Mouse (Mus musculus): ENCODE data around the gene Babam2.

Gene Babam2

GRCm38 (mm10) chr5:32080490-32081219 is 383.2 kb downstream of the Babam2 start:
- no peak for DNase-seq (ENCODE audit: low spot score in 2 of 2)

- peak in 1 of 2 experiments; percentile 73 for DNase-seq (ENCODE audit: low spot score in 2 of 2)
These were observed 386.9 kb downstream of the Babam2 start for GRCm38 (mm10) chr5:32084401-32084804.

GRCm38 (mm10) chr5:32085566-32085965 is 388.1 kb downstream of the Babam2 start:
- no peak for DNase-seq (ENCODE audit: low spot score in 2 of 2)

GRCm38 (mm10) chr5:32085971-32086370 is 388.5 kb downstream of the Babam2 start:
- DNase-seq (ENCODE audit: low spot score in 2 of 2) = no peak

GRCm38 (mm10) chr5:32086526-32087090 is 389.1 kb downstream of the Babam2 start:
- no peak for DNase-seq (ENCODE audit: low spot score in 2 of 2)

- peak in 1 of 2 experiments; percentile 42 for DNase-seq (ENCODE audit: low spot score in 2 of 2)
These were observed 392.0 kb downstream of the Babam2 start for GRCm38 (mm10) chr5:32089481-32089880.

GRCm38 (mm10) chr5:32092281-32092680 is 394.8 kb downstream of the Babam2 start:
- DNase-seq (ENCODE audit: low spot score in 2 of 2) = no peak

- no peak for DNase-seq (ENCODE audit: low spot score in 2 of 2)
These were observed 401.2 kb downstream of the Babam2 start for GRCm38 (mm10) chr5:32098691-32099090.

GRCm38 (mm10) chr5:32102484-32102883 is 405.0 kb downstream of the Babam2 start:
- peak in 1 of 2 experiments; percentile 66 for DNase-seq (ENCODE audit: low spot score in 2 of 2)

- peak in 1 of 2 experiments; percentile 68 for DNase-seq (ENCODE audit: low spot score in 2 of 2)
These were observed 405.5 kb downstream of the Babam2 start for GRCm38 (mm10) chr5:32102971-32103431.

- DNase-seq (ENCODE audit: low spot score in 2 of 2) = no peak
These were observed 406.1 kb downstream of the Babam2 start for GRCm38 (mm10) chr5:32103545-32103944.

GRCm38 (mm10) chr5:32104119-32104990 is 406.9 kb downstream of the Babam2 start:
- no peak for DNase-seq (ENCODE audit: low spot score in 2 of 2)

GRCm38 (mm10) chr5:32106473-32107140 is 409.1 kb downstream of the Babam2 start:
- DNase-seq (ENCODE audit: low spot score in 2 of 2) = no peak

- DNase-seq (ENCODE audit: low spot score in 2 of 2) = no peak
These were observed 413.2 kb downstream of the Babam2 start for GRCm38 (mm10) chr5:32110651-32111050.

- DNase-seq (ENCODE audit: low spot score in 2 of 2) = no peak
These were observed 414.9 kb downstream of the Babam2 start for GRCm38 (mm10) chr5:32112206-32112916.

GRCm38 (mm10) chr5:32120901-32121376 is 423.5 kb downstream of the Babam2 start:
- peak in 1 of 2 experiments; percentile 64 for DNase-seq (ENCODE audit: low spot score in 2 of 2)

GRCm38 (mm10) chr5:32121936-32122335 is 424.5 kb downstream of the Babam2 start:
- DNase-seq (ENCODE audit: low spot score in 2 of 2) = peak; percentile 80 to 82

GRCm38 (mm10) chr5:32122363-32122762 is 424.9 kb downstream of the Babam2 start:
- no peak for DNase-seq (ENCODE audit: low spot score in 2 of 2)

- no peak for DNase-seq (ENCODE audit: low spot score in 2 of 2)
These were observed 427.5 kb downstream of the Babam2 start for GRCm38 (mm10) chr5:32124957-32125356.

- DNase-seq (ENCODE audit: low spot score in 2 of 2) = no peak
These were observed 429.7 kb downstream of the Babam2 start for GRCm38 (mm10) chr5:32127226-32127625.

GRCm38 (mm10) chr5:32127927-32128326 is 430.4 kb downstream of the Babam2 start:
- no peak for DNase-seq (ENCODE audit: low spot score in 2 of 2)

Data from urinary bladder, postnatal 36 days (tissue).